Mouse (Mus musculus) telencephalon, adult 2 months (tissue): ENCODE measurements around the gene Gm19426.

ENCODE experiments used
- DNase-seq: peaks from one replicate; pipeline ENCODE4 v3.0.0-alpha.2; 2011; ENCODE audit warnings: low read depth, low spot score

Gene Gm19426

GRCm38 (mm10) chr2:84721182-84721581 lies 22.3 kb downstream of the Gm19426 start:
- DNase-seq = no peak

GRCm38 (mm10) chr2:84720718-84721117 lies 22.7 kb downstream of the Gm19426 start:
- DNase-seq = no peak

GRCm38 (mm10) chr2:84717357-84717756 lies 26.1 kb downstream of the Gm19426 start:
- no peak for DNase-seq

GRCm38 (mm10) chr2:84716423-84717355 lies 26.8 kb downstream of the Gm19426 start:
- DNase-seq = no peak

- peak; percentile 99 for DNase-seq
These were observed 27.7 kb downstream of the Gm19426 start for GRCm38 (mm10) chr2:84715562-84716361.

- peak; percentile 96 for DNase-seq
These were observed 28.5 kb downstream of the Gm19426 start, which contains the start of gene Zdhhc5 for GRCm38 (mm10) chr2:84714811-84715561. TSS of gene Zdhhc5 (minus strand) at chr2:84715180.

GRCm38 (mm10) chr2:84714422-84714810 lies 29.0 kb downstream of the Gm19426 start:
- DNase-seq = no peak

- DNase-seq = no peak
These were observed 31.6 kb downstream of the Gm19426 start for GRCm38 (mm10) chr2:84711898-84712297.

GRCm38 (mm10) chr2:84707523-84707922 lies 35.9 kb downstream of the Gm19426 start:
- no peak for DNase-seq

- no peak for DNase-seq
These were observed 38.2 kb downstream of the Gm19426 start for GRCm38 (mm10) chr2:84705295-84705694.

- no peak for DNase-seq
These were observed 39.1 kb downstream of the Gm19426 start for GRCm38 (mm10) chr2:84704329-84704728.

GRCm38 (mm10) chr2:84703497-84703896 lies 40.0 kb downstream of the Gm19426 start:
- DNase-seq = no peak

GRCm38 (mm10) chr2:84695007-84695695 lies 48.3 kb downstream of the Gm19426 start:
- no peak for DNase-seq
